Mouse (Mus musculus) hindbrain, embryonic 15.5 days (tissue): ENCODE measurements around the gene Fam214a. TPM values are rescaled to one million over a fixed set of nuclear protein-coding genes. Genes with fewer than 3 reads are reported as not detected.

Experiments used
- ATAC-seq: fragments of 200-750 bp; cut with Nextera tagmentation; 2 replicates; pipeline ENCODE4 v1.8.0; 2017; ENCODE audit warnings: low read depth, moderate number of reproducible peaks, moderate TSS enrichment; ENCODE audit not compliant: low FRiP score
- H3K27ac ChIP-seq: fragments of 300-500 bp; sonication (generic); replicated peaks from 2 replicates; pipeline ENCODE4 v1.5.1; 2015; ENCODE audit warnings: mild to moderate bottlenecking, inconsistent platforms
- H3K27me3 ChIP-seq: fragments of 300-500 bp; sonication (generic); 2 replicates; pipeline ENCODE4 v1.6.1; 2015; ENCODE audit warnings: control low read depth, inconsistent platforms
- H3K36me3 ChIP-seq: fragments of 300-500 bp; sonication (generic); 2 replicates; pipeline ENCODE4 v1.6.1; 2015; ENCODE audit warnings: control low read depth, inconsistent platforms
- H3K4me1 ChIP-seq: fragments of 300-500 bp; sonication (generic); replicated peaks from 2 replicates; pipeline ENCODE4 v1.6.1; 2015; ENCODE audit warnings: control low read depth, inconsistent platforms
- H3K4me2 ChIP-seq: fragments of 300-500 bp; sonication (generic); 2 replicates; pipeline ENCODE4 v1.6.1; 2015; ENCODE audit warnings: moderate library complexity, mild to moderate bottlenecking, inconsistent platforms
- H3K4me3 ChIP-seq: fragments of 300-500 bp; sonication (generic); 2 replicates; pipeline ENCODE4 v1.5.1; 2015; ENCODE audit warnings: mild to moderate bottlenecking, inconsistent platforms
- H3K9ac ChIP-seq: fragments of 300-500 bp; sonication (generic); 2 replicates; pipeline ENCODE4 v1.6.1; 2015; ENCODE audit warnings: inconsistent platforms
- H3K9me3 ChIP-seq: fragments of 300-500 bp; sonication (generic); 2 replicates; pipeline ENCODE4 v1.6.1; 2016; ENCODE audit warnings: control low read depth, inconsistent platforms
- WGBS: fragments of 180-500 bp; shearing (Covaris S2); methylation state at CpG from one replicate; pipeline ENCODE4 v1.1.7; 2015; 5-methylcytosine and 5-hydroxymethylcytosine counted together
- polyA plus RNA-seq: library from polyadenylated mRNA; unstranded; fragments of >200 nt; fragmentation: Nextera tagmentation; extraction: Ambion mirVana; gene quantifications from 2 replicates; pipeline ENCODE4 v1.2.1, GENCODE M21; 2015

Fam214a gene
- polyA plus RNA-seq, 1 experiment from 2014 or later, result 23.6 TPM

- H3K4me3 ChIP-seq, result no peak overlapping the region
- no peaks in the 10 kb centered on the region for H3K9me3 ChIP-seq
- H3K9ac ChIP-seq, result no peak overlapping the region
- H3K27ac ChIP-seq, result no peak overlapping the region
- no peak for ATAC-seq
- no peak overlapping the region for H3K4me2 ChIP-seq
- no peaks in the 10 kb centered on the region for H3K36me3 ChIP-seq
- H3K27me3 ChIP-seq, result no peaks in the 10 kb centered on the region
- H3K4me1 ChIP-seq, result peaks cover 11% of the 10 kb centered on the region
- 85% methylated on average over 6 of the region's 6 CpGs for WGBS
These were observed 29.2 kb upstream of the Fam214a start for GRCm38 (mm10) chr9:74923291-74923977.

GRCm38 (mm10) chr9:74925220-74925769 lies 27.4 kb upstream of the Fam214a start:
- peak overlapping the region; percentile 55 for H3K27ac ChIP-seq
- H3K9ac ChIP-seq, result no peak overlapping the region
- H3K9me3 ChIP-seq, result no peaks in the 10 kb centered on the region
- ATAC-seq, result peak; percentile 63; the same call in 1 of the 2 replicates
- H3K27me3 ChIP-seq, result no peaks in the 10 kb centered on the region
- H3K4me2 ChIP-seq, result no peak overlapping the region
- WGBS, result 20% methylated on average over 10 of the region's 10 CpGs
- H3K4me3 ChIP-seq, result no peak overlapping the region
- no peaks in the 10 kb centered on the region for H3K36me3 ChIP-seq
- peaks cover 11% of the 10 kb centered on the region for H3K4me1 ChIP-seq

- Histone ChIP-seq H3K4me2 (no peak overlapping the region), H3K9ac (no peak overlapping the region), H3K27ac (no peak overlapping the region), H3K27me3 (no peaks in the 10 kb centered on the region), H3K4me3 (no peak overlapping the region), H3K4me1 (peaks cover 7% of the 10 kb centered on the region), H3K9me3 (no peaks in the 10 kb centered on the region), H3K36me3 (no peaks in the 10 kb centered on the region)
- 93% methylated on average over 4 of the region's 4 CpGs for WGBS
- no peak for ATAC-seq
These were observed 22.7 kb upstream of the Fam214a start for GRCm38 (mm10) chr9:74929981-74930423.

- H3K9me3 ChIP-seq, result no peaks in the 10 kb centered on the region
- H3K27ac ChIP-seq, result no peak overlapping the region
- H3K4me3 ChIP-seq, result no peak overlapping the region
- H3K27me3 ChIP-seq, result no peaks in the 10 kb centered on the region
- no peaks in the 10 kb centered on the region for H3K36me3 ChIP-seq
- peaks cover under 1% of the 10 kb centered on the region; the same call in 1 of the 2 replicates for H3K4me1 ChIP-seq
- H3K4me2 ChIP-seq, result no peak overlapping the region
- no peak overlapping the region for H3K9ac ChIP-seq
- no peak for ATAC-seq
- WGBS, result 79% methylated on average over 5 of the region's 5 CpGs
These were observed 22.0 kb upstream of the Fam214a start for GRCm38 (mm10) chr9:74930653-74931052.

GRCm38 (mm10) chr9:74935289-74935688 lies 17.4 kb upstream of the Fam214a start:
- H3K4me1 ChIP-seq, result no peaks in the 10 kb centered on the region
- no peaks in the 10 kb centered on the region for H3K9me3 ChIP-seq
- no peak overlapping the region for H3K4me3 ChIP-seq
- H3K4me2 ChIP-seq, result no peak overlapping the region
- H3K27me3 ChIP-seq, result no peaks in the 10 kb centered on the region
- H3K36me3 ChIP-seq, result no peaks in the 10 kb centered on the region
- H3K27ac ChIP-seq, result no peak overlapping the region
- no peak for ATAC-seq
- H3K9ac ChIP-seq, result no peak overlapping the region
- 87% methylated on average over 3 of the region's 3 CpGs for WGBS

GRCm38 (mm10) chr9:74937761-74938160 lies 14.9 kb upstream of the Fam214a start:
- Histone ChIP-seq H3K4me2 (no peak overlapping the region), H3K4me3 (no peak overlapping the region), H3K9ac (no peak overlapping the region), H3K9me3 (no peaks in the 10 kb centered on the region), H3K27me3 (no peaks in the 10 kb centered on the region), H3K36me3 (no peaks in the 10 kb centered on the region), H3K27ac (no peak overlapping the region), H3K4me1 (no peaks in the 10 kb centered on the region)
- ATAC-seq, result no peak
- WGBS, result 95% methylated on average over 3 of the region's 3 CpGs

DNA sequence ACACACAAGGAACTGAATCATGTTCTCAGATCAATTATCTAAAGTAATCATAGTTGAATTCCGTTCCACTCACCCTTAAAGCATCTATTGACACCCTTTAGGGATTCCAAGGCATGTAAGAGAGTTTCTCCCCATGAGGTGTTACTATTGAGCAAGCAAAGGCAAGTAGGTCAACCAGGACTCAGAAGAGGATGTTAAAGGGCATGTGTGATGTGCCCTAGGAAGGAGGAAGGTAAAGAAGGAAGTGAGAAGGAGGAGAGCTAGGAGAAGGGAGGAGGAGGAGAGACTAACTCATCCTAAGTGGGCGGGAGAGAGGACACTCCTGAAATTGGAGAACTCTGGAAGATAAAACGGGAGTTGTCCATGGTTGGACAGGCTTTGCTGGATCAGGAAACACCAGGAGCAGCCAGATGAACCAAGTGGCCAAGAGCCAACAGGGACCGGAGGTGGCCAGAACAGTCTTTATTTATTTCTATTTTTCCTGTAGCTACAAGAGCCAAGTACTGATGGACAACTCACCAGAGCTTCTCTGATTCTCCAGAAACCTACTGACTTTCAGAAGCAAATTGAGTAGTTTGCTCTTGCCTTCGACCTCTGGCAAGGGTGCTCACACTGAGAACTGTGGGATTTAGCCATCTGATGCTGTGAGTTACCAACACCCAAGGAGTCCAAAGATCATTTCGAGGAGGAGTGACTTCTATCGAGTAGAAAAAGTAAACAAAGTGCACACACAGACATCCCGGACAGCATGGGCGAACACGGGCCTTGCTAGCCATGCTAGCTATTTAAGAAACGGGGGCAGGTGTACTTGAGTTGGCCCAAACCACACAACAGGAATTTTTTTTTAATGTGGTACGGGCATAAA lies 13.8 kb upstream of the Fam214a start:
- H3K4me2 ChIP-seq, result no peak overlapping the region
- H3K4me1 ChIP-seq, result no peaks in the 10 kb centered on the region
- H3K4me3 ChIP-seq, result no peak overlapping the region
- H3K27me3 ChIP-seq, result no peaks in the 10 kb centered on the region
- no peaks in the 10 kb centered on the region for H3K9me3 ChIP-seq
- H3K36me3 ChIP-seq, result no peaks in the 10 kb centered on the region
- no peak overlapping the region for H3K27ac ChIP-seq
- H3K9ac ChIP-seq, result no peak overlapping the region
- WGBS, result 85% methylated on average over 12 of the region's 12 CpGs
- no peak for ATAC-seq

- Histone ChIP-seq H3K9me3 (no peaks in the 10 kb centered on the region), H3K36me3 (no peaks in the 10 kb centered on the region), H3K4me2 (no peak overlapping the region), H3K27me3 (no peaks in the 10 kb centered on the region), H3K4me1 (no peaks in the 10 kb centered on the region), H3K9ac (no peak overlapping the region), H3K4me3 (no peak overlapping the region), H3K27ac (no peak overlapping the region)
- WGBS, result 89% methylated on average over 8 of the region's 8 CpGs
- no peak for ATAC-seq
These were observed 5.8 kb upstream of the Fam214a start for GRCm38 (mm10) chr9:74946713-74947402.

DNA sequence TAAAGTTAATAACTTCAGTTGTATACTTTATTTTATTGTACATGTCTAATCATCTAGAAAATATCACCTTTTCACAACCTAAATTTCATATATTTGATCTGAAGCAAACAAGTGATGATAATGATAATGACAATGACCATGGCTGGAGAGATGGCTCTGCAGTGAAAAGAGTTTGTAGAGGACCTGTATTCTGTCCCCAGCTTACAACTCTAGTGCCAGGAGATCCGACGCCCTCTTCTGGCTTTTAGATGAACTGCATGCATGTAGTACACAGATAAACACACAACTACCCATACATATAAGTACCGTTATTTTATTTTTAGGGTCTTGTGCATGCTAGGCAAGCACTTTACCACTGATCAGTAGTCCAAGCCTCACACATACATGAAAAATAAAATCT lies 1.2 kb upstream of the Fam214a start:
- H3K36me3 ChIP-seq, result no peaks in the 10 kb centered on the region
- no peaks in the 10 kb centered on the region for H3K27me3 ChIP-seq
- H3K9me3 ChIP-seq, result no peaks in the 10 kb centered on the region
- no peak overlapping the region for H3K4me2 ChIP-seq
- WGBS, result 35% methylated on average over 3 of the region's 3 CpGs
- no peak for ATAC-seq
- H3K4me1 ChIP-seq, result peaks cover 21% of the 10 kb centered on the region
- H3K27ac ChIP-seq, result no peak overlapping the region
- H3K4me3 ChIP-seq, result no peak overlapping the region
- H3K9ac ChIP-seq, result no peak overlapping the region

DNA sequence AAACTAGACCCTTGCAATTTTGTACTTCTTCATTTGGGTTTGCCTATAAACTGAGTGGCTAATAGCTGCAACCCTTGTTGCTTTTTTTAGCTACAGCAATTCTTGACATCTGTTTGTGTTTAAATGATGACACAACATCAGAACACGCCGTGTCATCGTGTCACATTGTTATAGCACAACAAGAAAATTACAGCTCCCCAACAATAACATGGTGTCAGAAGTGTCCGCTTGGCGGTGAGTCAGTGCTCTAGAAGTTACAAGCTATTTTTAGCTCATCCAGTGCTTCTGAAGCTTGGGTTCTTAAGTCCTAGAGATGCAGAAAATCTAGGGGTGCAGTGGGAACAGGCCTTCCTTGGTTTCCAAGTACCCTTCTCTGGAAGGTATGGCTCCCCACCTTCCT lies 578 bp upstream of the Fam214a start:
- Histone ChIP-seq H3K9me3 (no peaks in the 10 kb centered on the region), H3K4me2 (peak overlapping the region; percentile 94), H3K36me3 (no peaks in the 10 kb centered on the region), H3K4me3 (peak overlapping the region; percentile 99), H3K9ac (peak overlapping the region; percentile 96), H3K27ac (peak overlapping the region; percentile 95), H3K27me3 (no peaks in the 10 kb centered on the region), H3K4me1 (peaks cover 21% of the 10 kb centered on the region)
- no peak for ATAC-seq
- WGBS, result 53% methylated on average over 5 of the region's 5 CpGs

GRCm38 (mm10) chr9:74953265-74953958 lies 728 bp downstream of the Fam214a start:
- Histone ChIP-seq H3K4me1 (peaks cover 21% of the 10 kb centered on the region), H3K27ac (peak overlapping the region; percentile 95), H3K9ac (peak overlapping the region; percentile 96), H3K36me3 (0 out of 2 replicates have a peak, but pooled peaks cover 2% of the 10 kb centered on the region), H3K27me3 (no peaks in the 10 kb centered on the region), H3K4me3 (peak overlapping the region; percentile 99), H3K9me3 (no peaks in the 10 kb centered on the region), H3K4me2 (peak overlapping the region; percentile 94)
- ATAC-seq, result no peak; the same call in 1 of the 2 replicates
- 5% methylated on average over 31 of the region's 31 CpGs for WGBS
